ENCODE assay signal across 18 mouse cellular contexts in the genomic region with DNA sequence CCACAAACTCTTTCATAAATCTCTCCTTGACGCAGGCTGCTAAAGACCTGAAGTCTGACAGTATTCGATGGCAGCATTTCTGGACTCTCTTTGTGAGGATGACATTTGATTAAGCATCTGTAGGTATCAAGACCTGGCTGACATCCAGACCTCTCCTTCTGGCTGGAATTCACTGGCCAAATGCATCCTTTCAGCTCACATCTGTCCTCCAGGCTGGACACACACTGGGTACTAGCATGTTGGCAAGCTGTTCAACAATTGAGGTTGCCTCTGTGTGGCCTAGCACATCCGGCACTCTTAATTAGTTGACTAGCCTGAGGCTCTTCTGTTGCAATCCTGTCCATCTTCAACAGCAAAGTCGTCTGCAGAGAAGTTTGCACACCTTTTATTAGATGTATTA.
DNase-seq lines count a peak whose midpoint lies in the region; ATAC-seq lines count a peak whose summit lies in the region.
"Had no signal": no experiment of that assay in that cellular context is flagged by ENCODE, and none has a peak within 500 bp of the region (broad histone marks: within the 10 kb centered on the region; RNA-seq: fewer than 3 reads in every experiment).

No protein-coding gene starts in this region.

- H3K4me2 ChIP-seq in hindbrain, embryonic 16.5 days (ENCODE audit: low read length), result no peak overlapping the region
- no peak overlapping the region for H3K4me2 ChIP-seq in hindbrain, embryonic 11.5 days (replicated peaks; ENCODE audit: low read depth, low read length)
- H3K4me2 ChIP-seq in forebrain, embryonic 16.5 days (ENCODE audit: low read length), result no peak overlapping the region
- H3K4me2 ChIP-seq: heart, embryonic 11.5 days; limb, embryonic 13.5 days; midbrain, embryonic 15.5 days had no signal

- H3K4me1 ChIP-seq in hindbrain, embryonic 16.5 days (ENCODE audit: control insufficient read depth, insufficient read depth, low read depth, low read length), result no peaks in the 10 kb centered on the region
- H3K4me1 ChIP-seq in hindbrain, embryonic 11.5 days (replicated peaks; ENCODE audit: control insufficient read depth, insufficient read depth, low read length), result no peaks in the 10 kb centered on the region
- H3K4me1 ChIP-seq in forebrain, embryonic 16.5 days (replicated peaks; ENCODE audit: control insufficient read depth, insufficient read depth, low read length), result no peaks in the 10 kb centered on the region
- H3K4me1 ChIP-seq: limb, embryonic 13.5 days; midbrain, embryonic 15.5 days had no signal

- no peaks in the 10 kb centered on the region for H3K27me3 ChIP-seq in hindbrain, embryonic 16.5 days (replicated peaks; ENCODE audit: control insufficient read depth, insufficient read depth, low read length)
- no peaks in the 10 kb centered on the region for H3K27me3 ChIP-seq in hindbrain, embryonic 11.5 days (ENCODE audit: control insufficient read depth, insufficient read depth, low read length)
- no peaks in the 10 kb centered on the region for H3K27me3 ChIP-seq in forebrain, embryonic 16.5 days (replicated peaks; ENCODE audit: control insufficient read depth, insufficient read depth, low read length)
- H3K27me3 ChIP-seq: limb, embryonic 13.5 days; midbrain, embryonic 15.5 days had no signal

- H3K9ac ChIP-seq in hindbrain, embryonic 16.5 days (ENCODE audit: low read depth, low read length), result no peak overlapping the region
- H3K9ac ChIP-seq in hindbrain, embryonic 11.5 days (ENCODE audit: low read depth, low read length), result no peak overlapping the region
- H3K9ac ChIP-seq in forebrain, embryonic 16.5 days (replicated peaks; ENCODE audit: low read depth, low read length), result no peak overlapping the region
- H3K9ac ChIP-seq: limb, embryonic 13.5 days; liver, embryonic 14.5 days; midbrain, embryonic 15.5 days had no signal

- no peaks in the 10 kb centered on the region for H3K9me3 ChIP-seq in hindbrain, embryonic 16.5 days (ENCODE audit: control insufficient read depth, low read length)
- no peaks in the 10 kb centered on the region for H3K9me3 ChIP-seq in hindbrain, embryonic 11.5 days (ENCODE audit: control insufficient read depth, low read length)
- no peaks in the 10 kb centered on the region for H3K9me3 ChIP-seq in forebrain, embryonic 16.5 days (ENCODE audit: control insufficient read depth, low read length)
- H3K9me3 ChIP-seq: limb, embryonic 13.5 days; midbrain, embryonic 15.5 days had no signal

- no peaks in the 10 kb centered on the region for H3K36me3 ChIP-seq in hindbrain, embryonic 16.5 days (ENCODE audit: control insufficient read depth, insufficient read depth, low read length)
- no peaks in the 10 kb centered on the region for H3K36me3 ChIP-seq in hindbrain, embryonic 11.5 days (ENCODE audit: control insufficient read depth, insufficient read depth, low read length)
- H3K36me3 ChIP-seq in forebrain, embryonic 16.5 days (ENCODE audit: control insufficient read depth, insufficient read depth), result no peaks in the 10 kb centered on the region
- H3K36me3 ChIP-seq: limb, embryonic 13.5 days; midbrain, embryonic 15.5 days had no signal

- 57% methylated on average over 4 of the region's 4 CpGs for WGBS in hindbrain, embryonic 16.5 days
- 73% methylated on average over 4 of the region's 4 CpGs for WGBS in hindbrain, embryonic 11.5 days
- 45% methylated on average over 4 of the region's 4 CpGs for WGBS in forebrain, embryonic 16.5 days

- no peak overlapping the region for H3K4me3 ChIP-seq in hindbrain, embryonic 16.5 days (ENCODE audit: low read length)
- H3K4me3 ChIP-seq in hindbrain, embryonic 11.5 days (ENCODE audit: low read depth, low read length), result no peak overlapping the region
- no peak overlapping the region for H3K4me3 ChIP-seq in forebrain, embryonic 16.5 days (replicated peaks; ENCODE audit: low read length)
- H3K4me3 ChIP-seq: limb, embryonic 13.5 days; midbrain, embryonic 15.5 days had no signal

- peak; percentile 67; the same call in 1 of the 2 replicates for ATAC-seq in hindbrain, embryonic 16.5 days
- no peak for ATAC-seq in hindbrain, embryonic 11.5 days (ENCODE audit: low FRiP score)
- ATAC-seq in forebrain, embryonic 16.5 days, result peak; percentile 69
- ATAC-seq: lung, postnatal 0 days; midbrain, embryonic 15.5 days had no signal

- no peak for DNase-seq in hindbrain, embryonic 11.5 days (ENCODE audit: low spot score)
- DNase-seq in cerebellum, adult 11-12 months, result peak; percentile 25
- DNase-seq in cerebellum, adult 9-11 months, result peak; percentile 27
- DNase-seq in adrenal gland, postnatal 36 days, result no peak
- DNase-seq in ovary, postnatal 14 days (ENCODE audit: low spot score), result no peak
- no peak for DNase-seq in yolk sac, embryonic 10.5 days (ENCODE audit: low spot score)
- DNase-seq: heart, postnatal 10 days; kidney, adult 9 months; kidney, postnatal 25 days; right cerebral cortex, postnatal 25 days; thymus, postnatal 36 days had no signal

- no peak overlapping the region for H3K27ac ChIP-seq in hindbrain, embryonic 16.5 days (ENCODE audit: low read depth, low read length)
- no peak overlapping the region for H3K27ac ChIP-seq in hindbrain, embryonic 11.5 days (ENCODE audit: low read depth, low read length)
- no peak overlapping the region for H3K27ac ChIP-seq in forebrain, embryonic 16.5 days (ENCODE audit: low read length)
- H3K27ac ChIP-seq: limb, embryonic 13.5 days; liver, embryonic 14.5 days; midbrain, embryonic 15.5 days had no signal

Comparison
In these comparisons a context has a peak if more than half of its experiments do, and no peak if none do; other contexts are left out.
1. DNase-seq: peak in cerebellum, adult 11-12 months (single experiment) and cerebellum, adult 9-11 months (single experiment); none in hindbrain, embryonic 11.5 days (single experiment), adrenal gland, postnatal 36 days (0 of 2), ovary, postnatal 14 days (single experiment) and yolk sac, embryonic 10.5 days (single experiment).